Mouse (Mus musculus): ENCODE data around the gene Lrrc51. TPM values are rescaled to one million over a fixed set of nuclear protein-coding genes. Genes with fewer than 3 reads are reported as not detected.
A peak's percentile ranks its signal among the peaks of the same experiment; 100 is the strongest.
"Not testable (repeated sequence)": the region's sequence is repeated elsewhere in the genome, so short reads cannot be mapped to it uniquely, and the experiment has no call there.

The Lrrc51 gene
- total RNA-seq, 2 experiments from 2014 or later = 4.0 to 4.8 TPM

DNA sequence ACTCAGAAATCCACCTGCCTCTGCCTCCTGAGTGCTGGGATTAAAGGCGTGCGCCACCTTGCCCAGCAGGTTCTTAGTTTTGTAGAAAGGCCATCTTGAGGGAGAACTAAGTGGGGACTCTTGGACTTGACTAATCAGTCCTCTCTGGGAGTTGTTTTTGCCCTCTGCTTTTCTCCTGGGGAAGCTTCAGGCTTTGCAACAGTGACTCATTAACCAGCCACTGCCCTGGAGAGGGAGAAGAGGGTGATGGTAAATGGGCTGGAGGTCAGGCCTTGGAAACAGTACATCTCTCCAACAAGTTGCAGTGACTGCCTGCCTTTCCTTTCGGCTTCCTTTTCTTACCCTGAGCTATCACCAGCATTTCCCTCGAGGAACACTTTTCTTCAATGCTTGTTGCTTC, 30.9 kb upstream of the Lrrc51 start:
- TF ChIP-seq CTCF (IDR thresholded peaks at IDR 0.05) = no peak
- Histone ChIP-seq H3K27ac (no peak overlapping the region), H3K4me3 (no peak overlapping the region)
- no peak for DNase-seq (ENCODE audit: extremely low spot score in 1 of 2, low spot score in 2 of 2)
- intact Hi-C loops (cut with DNase I) = no loop called here

GRCm38 (mm10) chr7:101963621-101964020, 29.9 kb upstream of the Lrrc51 start:
- DNase-seq (ENCODE audit: extremely low spot score in 1 of 2, low spot score in 2 of 2) = no peak
- H3K27ac ChIP-seq = no peak overlapping the region
- intact Hi-C loops (cut with DNase I) = no loop called here
- no peak for TF ChIP-seq CTCF (IDR thresholded peaks at IDR 0.05)
- no peak overlapping the region for H3K4me3 ChIP-seq

DNA sequence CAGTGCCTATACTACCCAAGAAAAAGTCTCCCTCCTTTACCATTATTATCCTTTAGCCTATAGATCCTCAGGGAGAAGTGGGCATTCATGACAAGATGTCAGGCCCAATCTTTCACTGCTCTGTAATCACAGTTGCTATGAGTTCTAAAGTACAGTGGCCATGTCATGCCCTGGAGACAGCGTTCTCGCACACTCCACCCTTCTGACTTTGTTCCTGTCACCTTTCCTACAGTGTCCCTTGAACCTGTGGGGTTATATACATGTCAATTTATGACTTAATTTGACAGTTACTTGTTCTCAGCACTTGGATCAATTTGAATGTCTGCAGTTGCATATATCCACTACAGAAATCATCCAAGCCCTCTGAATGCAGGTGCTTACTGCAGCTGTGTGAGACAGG, 29.1 kb upstream of the Lrrc51 start:
- TF ChIP-seq CTCF (IDR thresholded peaks at IDR 0.05) = no peak

GRCm38 (mm10) chr7:101956911-101957310, 23.2 kb upstream of the Lrrc51 start:
- H3K27ac ChIP-seq = no peak overlapping the region
- no peak overlapping the region for H3K4me3 ChIP-seq
- no peak for DNase-seq (ENCODE audit: extremely low spot score in 1 of 2, low spot score in 2 of 2)
- intact Hi-C loops (cut with DNase I) = no loop called here
- no peak for TF ChIP-seq CTCF (IDR thresholded peaks at IDR 0.05)

More for the DNA sequence above, 29.1 kb upstream of the Lrrc51 start:
- intact Hi-C loops (cut with DNase I) = no loop called here
- DNase-seq (ENCODE audit: extremely low spot score in 1 of 2, low spot score in 2 of 2) = no peak
- Histone ChIP-seq H3K27ac (no peak overlapping the region), H3K4me3 (no peak overlapping the region)

GRCm38 (mm10) chr7:101956481-101956880, 22.8 kb upstream of the Lrrc51 start:
- intact Hi-C loops (cut with DNase I) = no loop called here
- Histone ChIP-seq H3K4me3 (no peak overlapping the region), H3K27ac (no peak overlapping the region)
- no peak for DNase-seq (ENCODE audit: extremely low spot score in 1 of 2, low spot score in 2 of 2)
- no peak for TF ChIP-seq CTCF (IDR thresholded peaks at IDR 0.05)

- Histone ChIP-seq H3K27ac (no peak overlapping the region), H3K4me3 (no peak overlapping the region)
- intact Hi-C loops (cut with DNase I) = no loop called here
- no peak for TF ChIP-seq CTCF (IDR thresholded peaks at IDR 0.05)
- DNase-seq (ENCODE audit: extremely low spot score in 1 of 2, low spot score in 2 of 2) = no peak
Observed at GRCm38 (mm10) chr7:101955862-101956261, 22.2 kb upstream of the Lrrc51 start.

GRCm38 (mm10) chr7:101955276-101955675, 21.6 kb upstream of the Lrrc51 start:
- H3K4me3 ChIP-seq = no peak overlapping the region
- intact Hi-C loops (cut with DNase I) = no loop called here
- no peak overlapping the region for H3K27ac ChIP-seq
- no peak for TF ChIP-seq CTCF (IDR thresholded peaks at IDR 0.05)
- no peak for DNase-seq (ENCODE audit: extremely low spot score in 1 of 2, low spot score in 2 of 2)

DNA sequence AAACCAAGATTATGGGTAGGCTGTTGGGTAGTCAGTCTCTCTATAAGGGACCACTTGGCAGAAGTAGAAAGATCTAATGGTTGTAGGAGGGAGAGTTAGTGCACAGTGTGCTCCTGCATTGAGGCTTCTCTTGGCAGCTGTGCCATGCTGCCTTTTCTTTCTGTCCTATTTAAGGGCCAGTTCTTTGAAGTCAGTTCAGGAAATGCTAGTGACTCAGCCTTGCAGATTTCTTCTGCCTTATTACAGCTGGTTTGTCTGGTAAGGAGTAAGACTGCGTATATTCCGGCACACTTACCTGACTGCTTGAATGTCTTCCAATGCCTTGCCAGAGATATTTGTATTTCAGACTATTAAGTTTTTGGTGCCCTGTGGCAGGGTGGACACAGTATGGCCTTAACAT, 20.5 kb upstream of the Lrrc51 start:
- no peak for TF ChIP-seq CTCF (IDR thresholded peaks at IDR 0.05)
- H3K4me3 ChIP-seq = no peak overlapping the region
- no peak for DNase-seq (ENCODE audit: extremely low spot score in 1 of 2, low spot score in 2 of 2)
- intact Hi-C loops (cut with DNase I) = no loop called here
- peak overlapping the region; percentile 42; the same call in 1 of the 2 replicates for H3K27ac ChIP-seq

- Histone ChIP-seq H3K4me3 (no peak overlapping the region), H3K27ac (no peak overlapping the region)
- intact Hi-C loops (cut with DNase I) = no loop called here
- TF ChIP-seq CTCF (IDR thresholded peaks at IDR 0.05) = no peak
- no peak for DNase-seq (ENCODE audit: extremely low spot score in 1 of 2, low spot score in 2 of 2)
Observed at GRCm38 (mm10) chr7:101952098-101952497, 18.4 kb upstream of the Lrrc51 start.

DNA sequence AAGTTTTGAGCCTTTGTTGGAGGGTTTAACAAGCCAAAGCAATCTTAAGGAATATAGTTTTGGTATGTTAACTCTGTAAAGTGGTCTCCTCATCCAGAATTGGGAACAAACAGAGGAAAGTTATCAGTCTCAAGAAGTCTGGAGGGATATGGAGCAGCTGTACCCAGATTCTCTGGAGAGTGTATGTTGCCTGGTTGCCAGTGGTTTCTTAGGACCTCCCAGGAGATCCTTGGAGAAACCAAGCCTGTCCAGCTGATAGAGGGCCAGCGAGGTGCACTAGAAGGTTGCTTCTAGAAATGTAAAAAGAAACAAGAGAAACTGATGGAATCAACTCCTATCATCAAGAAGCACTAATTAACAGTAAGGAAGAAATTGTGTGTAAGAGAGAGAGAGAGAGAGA, 18.0 kb upstream of the Lrrc51 start:
- no peak overlapping the region for H3K4me3 ChIP-seq
- intact Hi-C loops (cut with DNase I) = no loop called here
- no peak for DNase-seq (ENCODE audit: extremely low spot score in 1 of 2, low spot score in 2 of 2)
- H3K27ac ChIP-seq = no peak overlapping the region
- TF ChIP-seq CTCF (IDR thresholded peaks at IDR 0.05) = no peak

- intact Hi-C loops (cut with DNase I); DNase-seq (ENCODE audit: extremely low spot score in 1 of 2, low spot score in 2 of 2); H3K4me3 ChIP-seq; H3K27ac ChIP-seq: not testable (repeated sequence)
Observed at GRCm38 (mm10) chr7:101949008-101949407, 15.3 kb upstream of the Lrrc51 start.

- Histone ChIP-seq H3K27ac (no peak overlapping the region), H3K4me3 (no peak overlapping the region)
- no peak for DNase-seq (ENCODE audit: extremely low spot score in 1 of 2, low spot score in 2 of 2)
- intact Hi-C loops (cut with DNase I) = no loop called here
- no peak for TF ChIP-seq CTCF (IDR thresholded peaks at IDR 0.05)
Observed at GRCm38 (mm10) chr7:101939758-101940157, 6.1 kb upstream of the Lrrc51 start.

DNA sequence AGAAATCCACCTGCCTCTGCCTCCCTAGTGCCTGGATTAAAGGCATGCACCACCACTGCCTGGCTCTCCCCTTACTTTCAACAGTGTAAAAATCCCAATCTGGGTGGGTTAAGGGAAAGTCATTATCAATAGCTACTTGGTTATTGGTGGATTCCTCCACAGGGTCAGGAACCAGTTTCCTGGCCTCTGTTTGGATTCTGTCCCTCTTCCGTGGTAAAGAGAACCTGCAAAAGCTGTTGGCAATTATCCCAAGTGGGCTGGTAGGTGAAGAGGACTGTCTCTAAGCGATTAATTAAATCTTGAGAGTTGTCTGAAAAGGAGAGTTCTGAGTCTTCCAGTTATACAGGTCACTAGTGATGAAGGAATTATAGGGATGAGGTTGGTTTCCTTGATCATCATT, 4.7 kb upstream of the Lrrc51 start:
- no peak for TF ChIP-seq CTCF (IDR thresholded peaks at IDR 0.05)
- Histone ChIP-seq H3K4me3 (no peak overlapping the region), H3K27ac (no peak overlapping the region)
- intact Hi-C loops (cut with DNase I) = no loop called here
- DNase-seq (ENCODE audit: extremely low spot score in 1 of 2, low spot score in 2 of 2) = no peak

DNA sequence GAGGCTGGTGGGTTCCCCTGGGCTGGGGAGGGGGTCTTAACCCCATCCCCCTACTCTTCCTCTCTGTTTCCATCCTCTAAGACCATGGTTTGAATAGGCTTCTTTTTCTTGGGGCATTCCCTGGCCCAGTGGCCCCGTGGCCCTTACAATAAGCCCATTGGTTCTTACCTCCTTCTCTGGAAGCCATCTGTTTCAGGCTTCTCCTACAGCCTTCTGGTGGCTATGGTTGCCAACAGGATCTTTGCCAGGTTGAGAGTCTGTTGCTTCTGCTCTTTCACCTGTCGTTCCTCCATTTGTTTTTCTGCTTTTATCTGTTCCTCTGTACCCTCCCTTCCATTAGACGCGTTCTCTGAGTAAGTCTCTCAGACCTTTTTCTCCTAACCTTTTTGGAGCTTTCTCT, 3.9 kb upstream of the Lrrc51 start:
- DNase-seq (ENCODE audit: extremely low spot score in 1 of 2, low spot score in 2 of 2) = no peak
- intact Hi-C loops (cut with DNase I) = no loop called here
- TF ChIP-seq CTCF (IDR thresholded peaks at IDR 0.05) = no peak
- Histone ChIP-seq H3K4me3 (no peak overlapping the region), H3K27ac (no peak overlapping the region)

Data from left cerebral cortex, adult 2 months (tissue).